9 mouse cellular contexts compared by ENCODE assay signal in the genomic region with DNA sequence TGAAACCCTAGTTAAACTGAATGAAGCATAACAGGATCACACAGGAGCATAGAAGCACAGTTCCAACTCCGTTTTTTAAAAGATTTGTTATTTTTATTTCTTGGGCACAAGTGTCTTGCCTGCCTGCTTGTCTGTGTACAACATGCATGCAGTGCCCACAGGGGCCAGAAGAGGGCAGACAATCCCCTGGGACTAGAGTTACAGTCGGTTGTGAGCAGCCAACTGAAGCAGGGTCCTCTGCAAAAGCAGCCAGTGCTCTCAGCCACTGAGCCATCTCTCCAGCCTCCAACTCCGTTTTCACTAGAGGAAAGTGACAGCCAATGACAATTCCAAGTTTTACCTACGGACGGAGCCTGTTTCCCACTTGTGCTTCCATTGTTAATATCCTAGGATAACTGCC. TPM values are rescaled to one million over a fixed set of nuclear protein-coding genes. Genes with fewer than 3 reads are reported as not detected.
DNase-seq lines count a peak whose midpoint lies in the region; ATAC-seq and TF ChIP-seq lines count a peak whose summit lies in the region.
"Had no signal": no experiment of that assay in that cellular context is flagged by ENCODE, and none has a peak within 500 bp of the region (broad histone marks: within the 10 kb centered on the region; RNA-seq: fewer than 3 reads in every experiment).

No protein-coding gene starts in this region.

- peak; percentile 10; the same call in 1 of the 2 replicates for TF ChIP-seq CTCF in spleen, adult 2 months (IDR thresholded peaks at IDR 0.05; ENCODE audit: extremely low read depth, insufficient read depth, insufficient read length, insufficient replicate concordance)
- TF ChIP-seq CTCF in thymus, adult 2 months (IDR thresholded peaks at IDR 0.05; ENCODE audit: borderline replicate concordance, control insufficient read depth, extremely low read depth, insufficient read depth, low read length, poor library complexity): peak; percentile 25; the same call in 1 of the 2 replicates

- H3K4me3 ChIP-seq in hindbrain, embryonic 11.5 days (ENCODE audit: low read depth, low read length): no peak overlapping the region
- H3K4me3 ChIP-seq in hindbrain, embryonic 14.5 days (replicated peaks; ENCODE audit: low read length): no peak overlapping the region
- no peak overlapping the region for H3K4me3 ChIP-seq in spleen, adult 2 months (ENCODE audit: extremely low read depth, insufficient read depth, insufficient read length)
- H3K4me3 ChIP-seq in limb, embryonic 11.5 days (ENCODE audit: low read depth, low read length): no peak overlapping the region
- no peak overlapping the region for H3K4me3 ChIP-seq in thymus, adult 2 months (ENCODE audit: control insufficient read depth, insufficient read depth, low read length)
- H3K4me3 ChIP-seq in hindbrain, embryonic 16.5 days (ENCODE audit: low read length): no peak overlapping the region
- H3K4me3 ChIP-seq: limb, embryonic 12.5 days had no signal

- H3K4me2 ChIP-seq in hindbrain, embryonic 11.5 days (replicated peaks; ENCODE audit: low read depth, low read length): no peak overlapping the region
- no peak overlapping the region for H3K4me2 ChIP-seq in hindbrain, embryonic 14.5 days (replicated peaks)
- H3K4me2 ChIP-seq in limb, embryonic 11.5 days (ENCODE audit: low read depth, severe bottlenecking): no peak overlapping the region
- H3K4me2 ChIP-seq in hindbrain, embryonic 16.5 days (ENCODE audit: low read length): no peak overlapping the region
- H3K4me2 ChIP-seq: limb, embryonic 12.5 days had no signal

- no peaks in the 10 kb centered on the region for H3K9me3 ChIP-seq in hindbrain, embryonic 11.5 days (ENCODE audit: control insufficient read depth, low read length)
- no peaks in the 10 kb centered on the region for H3K9me3 ChIP-seq in hindbrain, embryonic 14.5 days (ENCODE audit: control insufficient read depth, low read length)
- no peaks in the 10 kb centered on the region for H3K9me3 ChIP-seq in limb, embryonic 11.5 days (ENCODE audit: control insufficient read depth, low read length)
- no peaks in the 10 kb centered on the region for H3K9me3 ChIP-seq in hindbrain, embryonic 16.5 days (ENCODE audit: control insufficient read depth, low read length)
- H3K9me3 ChIP-seq: limb, embryonic 12.5 days had no signal

- no peak for TF ChIP-seq POLR2A in spleen, adult 2 months (IDR thresholded peaks at IDR 0.05; ENCODE audit: low read depth, low read length)
- TF ChIP-seq POLR2A in thymus, adult 2 months (IDR thresholded peaks at IDR 0.05; ENCODE audit: control insufficient read depth, extremely low read depth, insufficient read depth, low read length, poor library complexity): no peak

- H3K27ac ChIP-seq in hindbrain, embryonic 11.5 days (ENCODE audit: low read depth, low read length): no peak overlapping the region
- H3K27ac ChIP-seq in hindbrain, embryonic 14.5 days: no peak overlapping the region
- H3K27ac ChIP-seq in spleen, adult 2 months (ENCODE audit: insufficient read depth, low read length): no peak overlapping the region
- no peak overlapping the region for H3K27ac ChIP-seq in limb, embryonic 11.5 days (replicated peaks; ENCODE audit: low read depth, low read length)
- no peak overlapping the region for H3K27ac ChIP-seq in thymus, adult 2 months (ENCODE audit: control insufficient read depth, insufficient read depth, low read length)
- H3K27ac ChIP-seq in hindbrain, embryonic 16.5 days (ENCODE audit: low read depth, low read length): no peak overlapping the region
- H3K27ac ChIP-seq: limb, embryonic 12.5 days had no signal

- WGBS in hindbrain, embryonic 11.5 days: 51% methylated on average over 5 of the region's 5 CpGs
- WGBS in hindbrain, embryonic 14.5 days: 58% methylated on average over 5 of the region's 5 CpGs
- WGBS in spleen, adult 2 months: 67% methylated on average over 5 of the region's 5 CpGs
- 59% methylated on average over 5 of the region's 5 CpGs for WGBS in limb, embryonic 11.5 days
- WGBS in thymus, adult 2 months: 69% methylated on average over 5 of the region's 5 CpGs
- WGBS in hindbrain, embryonic 16.5 days: 53% methylated on average over 5 of the region's 5 CpGs

- no peaks in the 10 kb centered on the region for H3K27me3 ChIP-seq in hindbrain, embryonic 11.5 days (ENCODE audit: control insufficient read depth, insufficient read depth, low read length)
- H3K27me3 ChIP-seq in hindbrain, embryonic 14.5 days (ENCODE audit: control insufficient read depth, insufficient read depth, low read length): no peaks in the 10 kb centered on the region
- no peaks in the 10 kb centered on the region for H3K27me3 ChIP-seq in spleen, adult 2 months (ENCODE audit: control insufficient read depth, insufficient read depth, low read length)
- no peaks in the 10 kb centered on the region for H3K27me3 ChIP-seq in limb, embryonic 11.5 days (ENCODE audit: control insufficient read depth, insufficient read depth, low read length)
- H3K27me3 ChIP-seq in thymus, adult 2 months (ENCODE audit: control insufficient read depth, insufficient read depth, low read length): no peaks in the 10 kb centered on the region
- no peaks in the 10 kb centered on the region for H3K27me3 ChIP-seq in hindbrain, embryonic 16.5 days (replicated peaks; ENCODE audit: control insufficient read depth, insufficient read depth, low read length)
- H3K27me3 ChIP-seq: limb, embryonic 12.5 days had no signal

- peak; percentile 62 for DNase-seq in hindbrain, embryonic 11.5 days (ENCODE audit: low spot score)
- DNase-seq in hindbrain, embryonic 14.5 days (ENCODE audit: low spot score): no peak
- peak in 1 of 2 experiments; percentile 18 for DNase-seq in spleen, adult 2 months (ENCODE audit: low read depth in 1 of 2, low spot score in 2 of 2)
- no peak for DNase-seq in spleen, postnatal 14 days (ENCODE audit: low spot score in 2 of 2)
- peak; percentile 78 for DNase-seq in limb, embryonic 11.5 days (ENCODE audit: low spot score)
- DNase-seq in thymus, adult 2 months: peak; percentile 48

- H3K9ac ChIP-seq in hindbrain, embryonic 11.5 days (ENCODE audit: low read depth, low read length): no peak overlapping the region
- H3K9ac ChIP-seq in hindbrain, embryonic 14.5 days: no peak overlapping the region
- no peak overlapping the region for H3K9ac ChIP-seq in limb, embryonic 11.5 days (ENCODE audit: low read length)
- H3K9ac ChIP-seq in hindbrain, embryonic 16.5 days (ENCODE audit: low read depth, low read length): no peak overlapping the region
- H3K9ac ChIP-seq: limb, embryonic 12.5 days had no signal

- no peak for ATAC-seq in hindbrain, embryonic 11.5 days (ENCODE audit: low FRiP score)
- ATAC-seq in hindbrain, embryonic 14.5 days (ENCODE audit: low FRiP score): no peak
- ATAC-seq in common myeloid progenitor, adult 5-6 weeks (replicated peaks; ENCODE audit: low read depth, poor library complexity, severe bottlenecking): peak; percentile 71
- no peak for ATAC-seq in limb, embryonic 11.5 days (ENCODE audit: insufficient number of reproducible peaks, low FRiP score, low TSS enrichment, low read depth)
- ATAC-seq in hindbrain, embryonic 16.5 days: no peak

- H3K4me1 ChIP-seq in hindbrain, embryonic 11.5 days (replicated peaks; ENCODE audit: control insufficient read depth, insufficient read depth, low read length): no peaks in the 10 kb centered on the region
- H3K4me1 ChIP-seq in hindbrain, embryonic 14.5 days (replicated peaks; ENCODE audit: control insufficient read depth, insufficient read depth, low read length): no peaks in the 10 kb centered on the region
- H3K4me1 ChIP-seq in spleen, adult 2 months (ENCODE audit: control insufficient read depth, insufficient read depth, insufficient read length): no peaks in the 10 kb centered on the region
- H3K4me1 ChIP-seq in limb, embryonic 11.5 days (ENCODE audit: control insufficient read depth, insufficient read depth, low read length): peaks cover 2% of the 10 kb centered on the region; the same call in 1 of the 2 replicates
- no peaks in the 10 kb centered on the region for H3K4me1 ChIP-seq in thymus, adult 2 months (replicated peaks; ENCODE audit: control insufficient read depth, insufficient read depth, low read length)
- no peaks in the 10 kb centered on the region for H3K4me1 ChIP-seq in hindbrain, embryonic 16.5 days (ENCODE audit: control insufficient read depth, insufficient read depth, low read depth, low read length)

- no peaks in the 10 kb centered on the region for H3K36me3 ChIP-seq in hindbrain, embryonic 11.5 days (ENCODE audit: control insufficient read depth, insufficient read depth, low read length)
- no peaks in the 10 kb centered on the region for H3K36me3 ChIP-seq in hindbrain, embryonic 14.5 days (replicated peaks; ENCODE audit: control insufficient read depth, insufficient read depth)
- H3K36me3 ChIP-seq in spleen, adult 2 months (ENCODE audit: control insufficient read depth, insufficient read depth, low read length): no peaks in the 10 kb centered on the region
- H3K36me3 ChIP-seq in limb, embryonic 11.5 days (ENCODE audit: control insufficient read depth, insufficient read depth, low read length): no peaks in the 10 kb centered on the region
- no peaks in the 10 kb centered on the region for H3K36me3 ChIP-seq in thymus, adult 2 months (ENCODE audit: control insufficient read depth, insufficient read depth, low read length)
- H3K36me3 ChIP-seq in hindbrain, embryonic 16.5 days (ENCODE audit: control insufficient read depth, insufficient read depth, low read length): no peaks in the 10 kb centered on the region
- H3K36me3 ChIP-seq: limb, embryonic 12.5 days had no signal

RNA-seq across cellular contexts. Expression of a gene that starts 33.4 kb away (rescaled TPM):
- 0.49 and 0.50 TPM in 2 replicates for polyA plus RNA-seq in hindbrain, embryonic 11.5 days (2014; fragmentation: Nextera tagmentation; extraction: Ambion mirVana)
- polyA plus RNA-seq in hindbrain, embryonic 14.5 days (2014; fragmentation: Nextera tagmentation; extraction: Ambion mirVana): 0.52 and 0.70 TPM in 2 replicates
- polyA plus RNA-seq in spleen, adult 2 months (2012; rRNA removed): not detected in 2 replicates
- total RNA-seq in common myeloid progenitor, adult 5-6 weeks (2017): not detected in 2 replicates
- polyA plus RNA-seq in limb, embryonic 11.5 days (2014; fragmentation: Nextera tagmentation; extraction: Ambion mirVana): 1.8 and 2.0 TPM in 2 replicates
- polyA plus RNA-seq in thymus, adult 2 months (2012; rRNA removed): 0.13 and 0.26 TPM in 2 replicates
- 0.30 and 0.33 TPM in 2 replicates for polyA plus RNA-seq in hindbrain, embryonic 16.5 days (2015; fragmentation: Nextera tagmentation; extraction: Ambion mirVana)

Comparison
In these comparisons a context has a peak if more than half of its experiments do, and no peak if none do; other contexts are left out.
1. DNase-seq: peak in hindbrain, embryonic 11.5 days (single experiment), limb, embryonic 11.5 days (single experiment) and thymus, adult 2 months (single experiment); none in hindbrain, embryonic 14.5 days (single experiment) and spleen, postnatal 14 days (0 of 2).